Mouse (Mus musculus) ES-E14 (cell line): ENCODE measurements at regions not wholly inside any gene's neighbourhood (a gene's known extent, or its start where the extent isn't known, plus 50 kb on each side); places are given as distances from the start of the nearest gene placed in this dataset.

Experiments used
- CHD2 ChIP-seq: IDR thresholded peaks from 2 replicates; pipeline ENCODE4 v1.6.1; 2014; ENCODE audit warnings: mild to moderate bottlenecking, low read depth, low read length, inconsistent platforms
- HCFC1 ChIP-seq: IDR thresholded peaks from 2 replicates; pipeline ENCODE4 v1.6.1; 2012; ENCODE audit warnings: low read length, inconsistent platforms, borderline replicate concordance; ENCODE audit not compliant: insufficient read depth
- ZC3H11A ChIP-seq: IDR thresholded peaks from 2 replicates; pipeline ENCODE4 v1.6.1; 2012; ENCODE audit warnings: low read depth, mild to moderate bottlenecking, inconsistent platforms, low read length, borderline replicate concordance
- ZNF384 ChIP-seq: IDR thresholded peaks from 2 replicates; pipeline ENCODE4 v1.6.1; 2012; ENCODE audit warnings: low read depth, low read length, inconsistent platforms

DNA sequence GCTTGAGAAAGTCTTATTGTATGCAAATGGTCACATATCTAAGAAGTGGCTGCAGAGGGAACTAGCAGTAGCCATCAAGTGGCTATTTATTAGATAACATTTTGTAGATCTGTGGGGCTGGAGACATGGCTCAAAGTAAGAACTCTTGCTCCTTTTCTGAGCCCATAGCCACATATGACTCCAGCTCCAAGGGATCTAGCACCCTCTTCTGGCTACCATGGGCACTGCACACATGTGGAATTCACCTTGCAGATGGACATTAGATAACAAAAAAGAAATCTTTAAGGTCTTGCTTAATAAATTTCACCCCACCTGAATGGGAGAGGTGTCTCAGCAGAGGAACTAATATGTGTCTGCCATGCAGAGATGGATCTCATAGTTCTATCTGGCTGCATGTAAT is 96.2 kb upstream of the Trpc7 start:
- no peak for TF ChIP-seq CHD2
- no peak for TF ChIP-seq HCFC1
- peak; percentile 89 for TF ChIP-seq ZC3H11A
- no peak for TF ChIP-seq ZNF384
